Mouse (Mus musculus) MEL (cell line): Measurements from ENCODE around the gene Ranbp17.

ENCODE experiments used
- BHLHE40 ChIP-seq: IDR thresholded peaks from 2 replicates; pipeline ENCODE4 v1.6.1; 2012; ENCODE audit warnings: low read depth, mild to moderate bottlenecking, inconsistent platforms, low read length, improper control_type of control experiment, borderline replicate concordance
- CTCF ChIP-seq, 3 experiments: IDR thresholded peaks in 2 of 3; conservative IDR thresholded peaks in 1 of 3; 2 replicates each; pipeline ENCODE4 v1.5.1; 2011 to 2012; ENCODE audit warnings: low read length in 3 of 3, low read depth in 2 of 3, mild to moderate bottlenecking in 2 of 3, improper control_type of control experiment in 1 of 3, inconsistent platforms in 1 of 3, mixed read lengths in 1 of 3, moderate library complexity in 1 of 3; ENCODE audit not compliant: control insufficient read depth in 1 of 3, insufficient read depth in 1 of 3, poor library complexity in 1 of 3, severe bottlenecking in 1 of 3
- MYC ChIP-seq: IDR thresholded peaks from 2 replicates; pipeline ENCODE4 v1.6.1; 2011; ENCODE audit warnings: low read depth, mild to moderate bottlenecking, low read length, improper control_type of control experiment, moderate library complexity
- POLR2A ChIP-seq, 2 experiments: IDR thresholded peaks; 2 replicates each; pipeline ENCODE4 v1.6.1; 2011 to 2012; ENCODE audit warnings: low read length in 2 of 2, mild to moderate bottlenecking in 2 of 2, control low read depth in 1 of 2, improper control_type of control experiment in 1 of 2, low read depth in 1 of 2, moderate library complexity in 1 of 2; ENCODE audit not compliant: control insufficient read depth in 1 of 2, insufficient read depth in 1 of 2, poor library complexity in 1 of 2
- POLR2AphosphoS5 ChIP-seq: IDR thresholded peaks from 2 replicates; pipeline ENCODE4 v1.6.1; 2012; ENCODE audit warnings: low read depth, borderline replicate concordance, mild to moderate bottlenecking, inconsistent platforms, low read length, moderate library complexity, mixed read lengths
- RAD21 ChIP-seq: IDR thresholded peaks from 2 replicates; pipeline ENCODE4 v1.6.1; 2011; ENCODE audit warnings: mild to moderate bottlenecking, low read depth, low read length, improper control_type of control experiment
- RCOR1 ChIP-seq: IDR thresholded peaks from 2 replicates; pipeline ENCODE4 v1.6.1; 2012; ENCODE audit warnings: low read depth, mild to moderate bottlenecking, inconsistent platforms, low read length, improper control_type of control experiment
- SMC3 ChIP-seq: IDR thresholded peaks from 2 replicates; pipeline ENCODE4 v1.6.1; 2011; ENCODE audit warnings: low read depth, low read length, improper control_type of control experiment
- USF1 ChIP-seq: IDR thresholded peaks from 2 replicates; pipeline ENCODE4 v1.6.1; 2014; ENCODE audit warnings: low read depth, mild to moderate bottlenecking, inconsistent platforms, low read length, improper control_type of control experiment, moderate library complexity
- ZC3H11A ChIP-seq: IDR thresholded peaks from 2 replicates; pipeline ENCODE4 v1.6.1; 2012; ENCODE audit warnings: low read depth, mild to moderate bottlenecking, inconsistent platforms, low read length, improper control_type of control experiment
- ZKSCAN1 ChIP-seq: IDR thresholded peaks from 2 replicates; pipeline ENCODE4 v1.6.1; 2012; ENCODE audit warnings: low read depth, mild to moderate bottlenecking, inconsistent platforms, low read length, improper control_type of control experiment, moderate library complexity
- ZMIZ1 ChIP-seq: IDR thresholded peaks from 2 replicates; pipeline ENCODE4 v1.6.1; 2012; ENCODE audit warnings: low read depth, mild to moderate bottlenecking, inconsistent platforms, low read length, improper control_type of control experiment, moderate library complexity

DNA sequence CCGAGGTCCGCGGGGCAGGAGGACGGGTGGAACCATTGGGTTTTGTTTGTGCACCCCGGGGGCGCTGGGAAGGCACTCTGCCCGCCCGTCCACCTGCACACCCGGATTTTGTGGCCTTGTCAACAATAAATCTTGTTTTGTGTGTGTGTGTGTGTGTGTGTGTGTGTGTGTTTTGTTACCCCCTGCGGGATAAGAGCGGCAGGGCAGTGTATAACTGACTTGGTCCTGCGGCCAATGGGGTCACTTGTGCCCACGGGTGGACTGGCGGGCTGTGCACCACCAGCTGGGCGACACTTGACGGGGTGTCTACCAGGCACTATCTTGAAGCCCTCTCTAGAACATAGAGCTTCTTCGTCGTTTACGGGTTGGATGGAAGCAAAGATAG, 311.9 kb downstream of the Ranbp17 start:
- TF ChIP-seq ZMIZ1, result no peak
- TF ChIP-seq MYC, result no peak
- no peak for TF ChIP-seq CTCF (IDR thresholded peaks at IDR 0.05 in 2 of 3, conservative IDR thresholded peaks at IDR 0.05 in 1 of 3; ENCODE audit: control insufficient read depth in 1 of 3, insufficient read depth in 1 of 3, low read depth in 2 of 3, low read length in 3 of 3, poor library complexity in 1 of 3, severe bottlenecking in 1 of 3)
- no peak for TF ChIP-seq SMC3
- no peak for TF ChIP-seq USF1
- TF ChIP-seq RCOR1, result no peak
- TF ChIP-seq POLR2A (IDR thresholded peaks at IDR 0.05; ENCODE audit: control insufficient read depth in 1 of 2, insufficient read depth in 1 of 2, low read depth in 1 of 2, low read length in 2 of 2, poor library complexity in 1 of 2), result no peak
- TF ChIP-seq POLR2AphosphoS5, result no peak
- no peak for TF ChIP-seq ZC3H11A
- no peak for TF ChIP-seq BHLHE40
- TF ChIP-seq RAD21, result no peak
- no peak for TF ChIP-seq ZKSCAN1
